Mouse (Mus musculus): ENCODE measurements around the gene Tekt5. TPM values are rescaled to one million over a fixed set of nuclear protein-coding genes. Genes with fewer than 3 reads are reported as not detected.

Gene Tekt5
- polyA plus RNA-seq, 1 experiment from 2014 or later: 0.22 TPM

Other genes starting within 250 kb of the Tekt5 start
- 0.30 and 0.46 TPM in 2 replicates for gene Rpl39l, start 225.3 kb downstream of the Tekt5 start, polyA plus RNA-seq (2016; fragmentation: Nextera tagmentation; extraction: Ambion mirVana)
- gene Atf7ip2, start 202.8 kb downstream of the Tekt5 start, polyA plus RNA-seq (2016; fragmentation: Nextera tagmentation; extraction: Ambion mirVana): 0.71 and 0.81 TPM in 2 replicates
- gene Emp2, start 81.5 kb downstream of the Tekt5 start, polyA plus RNA-seq (2016; fragmentation: Nextera tagmentation; extraction: Ambion mirVana): 2.9 and 4.4 TPM in 2 replicates
- 53.4 and 61.7 TPM in 2 replicates for gene Nubp1, start 16.5 kb upstream of the Tekt5 start, polyA plus RNA-seq (2016; fragmentation: Nextera tagmentation; extraction: Ambion mirVana)
- gene Tvp23a, start 51.9 kb upstream of the Tekt5 start, polyA plus RNA-seq (2016; fragmentation: Nextera tagmentation; extraction: Ambion mirVana): 35.5 and 35.6 TPM in 2 replicates
- gene Ciita, start 84.6 kb upstream of the Tekt5 start, polyA plus RNA-seq (2016; fragmentation: Nextera tagmentation; extraction: Ambion mirVana): 0.46 TPM in 2 replicates
- gene Dexi, start 147.6 kb upstream of the Tekt5 start, polyA plus RNA-seq (2016; fragmentation: Nextera tagmentation; extraction: Ambion mirVana): 25.6 and 26.2 TPM in 2 replicates
- gene Clec16a, start 149.8 kb upstream of the Tekt5 start, polyA plus RNA-seq (2016; fragmentation: Nextera tagmentation; extraction: Ambion mirVana): 51.0 and 51.6 TPM in 2 replicates